Mouse (Mus musculus) heart, adult 2 months (tissue): ENCODE measurements around the gene Abhd6. TPM values are rescaled to one million over a fixed set of nuclear protein-coding genes. Genes with fewer than 3 reads are reported as not detected.

Experiments
- DNase-seq, 2 experiments: peaks; one replicate each; pipeline ENCODE4 v3.0.0; 2021
- H3K27ac ChIP-seq: fragments of 200-600 bp; 2 replicates; pipeline ENCODE4 v1.8.1; 2022
- H3K27me3 ChIP-seq: fragments of 200-500 bp; 2 replicates; pipeline ENCODE4 v1.6.1; 2012; ENCODE audit warnings: mild to moderate bottlenecking, low read length, inconsistent platforms, mixed read lengths; ENCODE audit not compliant: control insufficient read depth, insufficient read depth
- H3K36me3 ChIP-seq: fragments of 200-500 bp; 2 replicates; pipeline ENCODE4 v1.6.1; 2012; ENCODE audit warnings: low read length, inconsistent platforms; ENCODE audit not compliant: control insufficient read depth, insufficient read depth
- H3K4me1 ChIP-seq: fragments of 200-500 bp; 2 replicates; pipeline ENCODE4 v1.6.1; 2011; ENCODE audit warnings: low read length; ENCODE audit not compliant: control insufficient read depth, insufficient read depth
- H3K4me3 ChIP-seq: fragments of 200-600 bp; 2 replicates; pipeline ENCODE4 v1.8.1; 2022
- H3K79me2 ChIP-seq: fragments of 200-500 bp; replicated peaks from 2 replicates; pipeline ENCODE4 v1.6.1; 2012; ENCODE audit warnings: mild to moderate bottlenecking, inconsistent platforms, low read length, moderate library complexity, mixed read lengths; ENCODE audit not compliant: control insufficient read depth, insufficient read depth
- H3K9ac ChIP-seq: fragments of 200-500 bp; 2 replicates; pipeline ENCODE4 v1.6.1; 2012; ENCODE audit warnings: low read depth, mild to moderate bottlenecking, control low read depth, inconsistent platforms, low read length, mixed read lengths
- CTCF ChIP-seq: fragments of 200-600 bp; IDR thresholded peaks from 2 replicates; pipeline ENCODE4 v1.8.1; 2022; ENCODE audit warnings: antibody characterized with exemption, mild to moderate bottlenecking, moderate library complexity
- EP300 ChIP-seq: fragments of 200-500 bp; IDR thresholded peaks from 2 replicates; pipeline ENCODE4 v1.6.1; 2011; ENCODE audit warnings: low read depth, low read length, control low read depth; ENCODE audit not compliant: insufficient read depth
- POLR2A ChIP-seq: fragments of 200-500 bp; IDR thresholded peaks from 2 replicates; pipeline ENCODE4 v1.6.1; 2011; ENCODE audit warnings: mild to moderate bottlenecking, low read depth, low read length, control low read depth; ENCODE audit not compliant: insufficient read depth
- WGBS: fragments of 180-500 bp; shearing (Covaris S2); methylation state at CpG from one replicate; pipeline ENCODE4 v1.1.7; 2018; 5-methylcytosine and 5-hydroxymethylcytosine counted together
- intact Hi-C: fragments of 180-260 bp; cut with DNase I; formaldehyde crosslinking; loops from one replicate; pipeline ENCODE4 v1.15.1; 2025
- polyA plus RNA-seq: library from polyadenylated mRNA; depleted of rRNA; stranded (reverse); fragments of >200 nt; gene quantifications from 2 replicates; pipeline ENCODE4 v1.2.3, GENCODE M21; 2012
- total RNA-seq, 2 experiments: library from RNA; stranded (reverse); gene quantifications; 2 replicates each; pipeline ENCODE4 v1.2.3; 2021

Abhd6 gene
- total and polyA plus RNA-seq, 3 experiments = 8.9 to 13.7 (median 12.4) TPM

DNA sequence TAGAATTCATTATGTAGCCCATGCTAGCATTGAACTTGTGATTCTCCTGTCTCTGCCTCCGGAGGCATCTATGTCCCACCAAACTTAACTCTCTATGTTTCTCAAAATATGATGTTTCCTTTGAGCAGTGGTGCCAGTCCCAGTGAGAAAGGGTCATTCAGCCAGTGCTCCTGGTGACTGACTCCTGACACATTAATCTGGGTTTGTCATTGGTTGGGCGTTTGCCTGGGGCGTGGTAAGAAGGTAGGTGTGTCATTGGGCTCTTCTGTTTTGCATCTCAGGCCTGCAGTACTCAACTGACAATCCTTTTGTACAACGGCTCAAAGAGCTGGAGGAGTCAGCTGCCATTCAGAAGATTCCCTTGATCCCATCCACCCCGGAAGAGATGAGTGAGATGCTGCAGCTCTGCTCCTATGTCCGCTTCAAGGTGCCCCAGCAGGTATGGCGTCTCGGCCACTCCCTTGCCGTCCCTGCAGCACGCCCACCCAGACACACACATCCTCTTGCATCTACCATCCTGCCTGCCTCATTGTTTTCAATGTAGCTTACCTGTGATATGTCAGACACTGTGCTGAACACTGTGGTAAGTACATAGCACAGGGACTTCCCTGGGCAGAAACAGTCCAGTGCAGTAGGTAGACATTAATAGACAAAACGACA is 42.6 kb downstream of the Abhd6 start:
- no peak overlapping the region for H3K4me3 ChIP-seq
- no peaks in the 10 kb centered on the region for H3K27me3 ChIP-seq
- no peaks in the 10 kb centered on the region for H3K79me2 ChIP-seq
- peak in 1 of 2 experiments; percentile 3 for DNase-seq
- H3K4me1 ChIP-seq = no peaks in the 10 kb centered on the region; the same call in 1 of the 2 replicates
- H3K27ac ChIP-seq = no peak overlapping the region
- H3K36me3 ChIP-seq = no peaks in the 10 kb centered on the region
- H3K9ac ChIP-seq = no peak overlapping the region
- 87% methylated on average over 11 of the region's 11 CpGs for WGBS
- no peak for TF ChIP-seq POLR2A
- TF ChIP-seq CTCF = no peak
- TF ChIP-seq EP300 = no peak
- intact Hi-C loops = no loop called here

DNA sequence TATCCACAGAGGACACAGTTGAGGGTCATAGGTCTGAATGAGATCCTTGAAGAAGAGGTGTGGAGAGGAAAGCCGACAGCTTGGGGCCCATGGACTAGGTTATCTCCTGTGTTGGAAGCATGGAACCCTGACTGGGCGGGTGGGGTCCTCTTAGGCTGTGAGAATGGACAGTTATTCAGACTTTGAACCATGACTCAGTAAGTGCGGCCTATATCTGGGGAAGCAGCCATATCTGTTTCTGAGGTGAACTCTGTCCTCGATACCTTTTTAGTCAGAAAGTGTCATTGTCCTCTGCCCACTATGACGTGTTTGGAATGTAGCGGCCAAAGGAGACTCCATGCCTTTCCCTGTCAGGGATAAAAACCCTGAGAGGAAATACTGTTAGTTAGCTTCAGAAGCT is 44.1 kb downstream of the Abhd6 start:
- no peaks in the 10 kb centered on the region for H3K79me2 ChIP-seq
- H3K36me3 ChIP-seq = no peaks in the 10 kb centered on the region
- 95% methylated on average over 6 of the region's 6 CpGs for WGBS
- DNase-seq = no peak
- H3K27ac ChIP-seq = no peak overlapping the region
- TF ChIP-seq POLR2A = no peak
- TF ChIP-seq EP300 = no peak
- TF ChIP-seq CTCF = no peak
- H3K27me3 ChIP-seq = no peaks in the 10 kb centered on the region
- H3K4me3 ChIP-seq = no peak overlapping the region
- intact Hi-C loops = no loop called here
- H3K9ac ChIP-seq = no peak overlapping the region
- no peaks in the 10 kb centered on the region for H3K4me1 ChIP-seq

DNA sequence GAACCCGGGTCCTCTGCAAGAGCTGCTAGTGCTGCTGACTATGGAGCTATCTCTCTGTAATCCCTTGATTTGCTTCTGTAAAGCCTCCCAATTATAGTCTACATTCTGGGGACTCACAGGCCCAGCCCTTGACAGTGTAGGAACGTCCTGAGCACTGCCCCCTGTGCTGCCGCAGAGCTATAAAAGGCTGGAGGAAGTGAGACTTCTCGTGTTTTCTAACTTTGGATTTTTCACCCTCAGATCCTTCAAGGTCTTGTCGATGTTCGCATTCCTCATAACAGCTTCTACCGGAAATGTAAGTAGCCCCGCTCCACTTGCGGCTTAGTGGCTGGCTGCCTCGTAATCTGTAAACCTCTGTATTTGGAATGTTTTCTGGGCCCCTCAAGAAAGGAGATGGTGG is 46.6 kb downstream of the Abhd6 start:
- Histone ChIP-seq H3K27me3 (no peaks in the 10 kb centered on the region), H3K27ac (no peak overlapping the region), H3K4me3 (no peak overlapping the region), H3K79me2 (no peaks in the 10 kb centered on the region), H3K4me1 (no peaks in the 10 kb centered on the region), H3K9ac (no peak overlapping the region), H3K36me3 (no peaks in the 10 kb centered on the region)
- intact Hi-C loops = no loop called here
- DNase-seq = peak in 1 of 2 experiments; percentile 9
- TF ChIP-seq EP300 = no peak
- TF ChIP-seq CTCF = no peak
- 80% methylated on average over 10 of the region's 10 CpGs for WGBS

DNA sequence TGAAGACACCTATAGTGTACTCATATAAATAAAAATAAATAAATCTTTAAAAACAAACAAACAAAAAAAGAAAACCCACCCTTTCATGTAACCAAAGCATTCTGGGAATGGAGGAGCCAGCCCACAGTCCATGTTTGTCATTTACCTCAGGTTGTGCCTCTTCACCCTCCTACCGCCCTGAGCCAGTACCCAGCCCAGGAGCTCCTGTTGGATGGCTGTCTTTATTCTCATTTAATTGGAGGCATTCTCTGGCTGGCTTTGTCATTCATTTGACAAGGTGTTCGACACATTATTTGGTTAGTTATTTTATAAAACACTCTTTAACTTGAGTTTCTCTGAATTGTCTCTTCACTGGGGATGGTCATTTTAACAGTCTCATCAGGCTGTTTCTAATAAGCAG is 49.2 kb downstream of the Abhd6 start:
- intact Hi-C loops = no loop called here
- Histone ChIP-seq H3K4me3 (no peak overlapping the region), H3K36me3 (no peaks in the 10 kb centered on the region), H3K4me1 (no peaks in the 10 kb centered on the region), H3K79me2 (no peaks in the 10 kb centered on the region), H3K27me3 (no peaks in the 10 kb centered on the region), H3K9ac (no peak overlapping the region), H3K27ac (no peak overlapping the region)
- 92% methylated on average over 2 of the region's 2 CpGs for WGBS
- no peak for DNase-seq
- no peak for TF ChIP-seq POLR2A
- TF ChIP-seq CTCF = no peak
- no peak for TF ChIP-seq EP300

DNA sequence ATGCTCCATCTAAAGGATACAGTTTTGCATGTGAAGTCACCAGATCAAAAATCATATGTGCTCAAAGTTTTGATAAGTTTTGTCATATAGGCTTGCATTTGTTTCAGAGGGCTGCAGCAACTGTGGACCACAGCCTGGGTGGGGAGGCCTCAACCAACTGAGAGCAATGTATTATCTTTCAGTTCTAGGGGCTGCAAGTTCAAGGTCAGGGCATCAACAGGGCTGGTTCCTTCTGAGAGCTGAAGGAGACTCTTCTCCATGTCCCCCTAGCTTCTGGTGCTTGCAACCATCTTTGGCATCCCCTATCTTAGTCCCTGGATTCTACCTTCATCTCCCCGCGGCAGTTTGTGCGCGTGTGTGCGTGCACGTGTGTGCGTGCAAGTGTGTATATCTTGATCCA is 50.0 kb downstream of the Abhd6 start:
- intact Hi-C loops = no loop called here
- H3K27me3 ChIP-seq = no peaks in the 10 kb centered on the region
- no peaks in the 10 kb centered on the region for H3K36me3 ChIP-seq
- H3K27ac ChIP-seq = no peak overlapping the region
- no peak overlapping the region for H3K9ac ChIP-seq
- H3K4me3 ChIP-seq = no peak overlapping the region
- no peak for DNase-seq
- no peak for TF ChIP-seq EP300
- no peak for TF ChIP-seq CTCF
- no peaks in the 10 kb centered on the region for H3K4me1 ChIP-seq
- 94% methylated on average over 7 of the region's 7 CpGs for WGBS
- no peaks in the 10 kb centered on the region for H3K79me2 ChIP-seq

DNA sequence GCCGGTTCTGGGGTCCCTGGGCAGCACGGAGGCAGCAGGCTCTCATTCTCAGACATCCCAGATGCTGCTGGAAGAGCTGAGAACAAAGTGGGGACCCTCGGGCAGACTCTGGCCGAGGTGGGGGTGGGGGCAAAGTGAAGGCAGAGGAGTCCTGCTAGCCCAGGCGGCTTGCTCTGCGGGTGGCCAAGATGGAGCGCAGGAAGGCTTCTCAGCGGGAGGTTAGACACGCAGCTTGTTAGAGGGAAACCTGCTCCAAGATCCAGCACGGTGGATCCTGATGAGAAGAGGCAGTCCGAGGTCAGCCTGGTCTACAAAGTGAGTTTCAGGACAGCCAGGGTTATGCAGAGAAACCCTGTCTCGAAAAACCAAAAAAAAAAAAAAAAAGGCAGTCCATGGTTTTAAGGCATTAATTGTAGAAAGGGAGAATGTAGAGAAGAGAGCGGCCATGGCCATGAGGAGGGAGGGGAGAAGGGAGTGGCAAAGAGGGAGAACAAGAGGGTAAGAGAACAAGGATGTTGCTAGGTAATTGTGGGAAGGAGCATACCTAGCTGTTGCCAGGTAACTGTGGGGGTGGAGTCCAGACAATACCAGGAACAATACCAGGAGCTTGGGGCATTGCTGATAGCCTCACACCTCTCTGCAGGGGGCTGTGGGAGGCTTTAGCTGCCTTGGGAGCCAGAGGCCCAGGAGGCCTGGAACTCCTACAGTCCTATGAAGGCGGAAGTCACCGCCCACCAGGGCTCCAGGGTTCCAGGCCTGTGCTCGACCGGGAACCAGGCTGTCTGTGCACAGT is 51.8 kb downstream of the Abhd6 start:
- WGBS = 66% methylated on average over 17 of the region's 17 CpGs
- Histone ChIP-seq H3K9ac (no peak overlapping the region), H3K27ac (no peak overlapping the region), H3K4me3 (no peak overlapping the region), H3K36me3 (no peaks in the 10 kb centered on the region), H3K27me3 (no peaks in the 10 kb centered on the region), H3K4me1 (no peaks in the 10 kb centered on the region), H3K79me2 (no peaks in the 10 kb centered on the region)
- intact Hi-C loops = no loop called here
- TF ChIP-seq CTCF = no peak
- TF ChIP-seq EP300 = no peak
- no peak for TF ChIP-seq POLR2A
- DNase-seq = no peak
